Mouse (Mus musculus) large intestine, adult 2 months (tissue): Measurements from ENCODE around the gene Sgms1. TPM values are rescaled to one million over a fixed set of nuclear protein-coding genes. Genes with fewer than 3 reads are reported as not detected.
"Not testable (repeated sequence)": the region's sequence is repeated elsewhere in the genome, so short reads cannot be mapped to it uniquely, and the experiment has no call there.

ENCODE experiments used
- DNase-seq: peaks from one replicate; pipeline ENCODE4 v3.0.0-alpha.2; 2012; ENCODE audit warnings: low read depth, low spot score
- WGBS: fragments of 180-500 bp; shearing (Covaris S2); methylation state at CpG from one replicate; pipeline ENCODE4 v1.1.7; 2018; 5-methylcytosine and 5-hydroxymethylcytosine counted together
- polyA plus RNA-seq: library from polyadenylated mRNA; depleted of rRNA; stranded (reverse); fragments of >200 nt; gene quantifications from 2 replicates; pipeline ENCODE4 v1.2.3, GENCODE M21; 2012

The Sgms1 gene
- polyA plus RNA-seq, 1 experiment = 24.7 TPM

- no peak for DNase-seq
- WGBS = 36% methylated on average over 1 of the region's 1 CpGs
Observed at GRCm38 (mm10) chr19:32360989-32361698, 28.4 kb downstream of the Sgms1 start.

DNA sequence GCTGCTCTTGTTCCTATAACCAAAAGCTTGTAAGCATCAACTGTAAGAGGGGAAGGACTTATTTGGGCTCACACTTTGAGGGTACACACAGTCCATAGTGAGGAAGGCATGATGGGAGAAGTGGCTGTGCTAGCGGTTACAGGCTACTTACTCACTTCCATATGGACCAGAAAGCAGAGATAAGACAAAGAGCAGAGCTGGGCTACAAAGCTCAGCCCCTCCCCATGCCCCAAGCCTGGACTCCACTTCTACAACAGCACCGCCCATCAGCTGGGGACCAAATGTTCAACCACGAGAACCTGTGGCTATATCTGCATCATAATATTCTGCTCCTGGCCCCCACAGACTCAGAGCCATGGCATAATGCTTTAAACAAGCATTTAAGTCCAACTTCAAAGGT, 29.0 kb downstream of the Sgms1 start:
- DNase-seq = no peak
- WGBS = 62% methylated on average over 3 of the region's 3 CpGs

DNA sequence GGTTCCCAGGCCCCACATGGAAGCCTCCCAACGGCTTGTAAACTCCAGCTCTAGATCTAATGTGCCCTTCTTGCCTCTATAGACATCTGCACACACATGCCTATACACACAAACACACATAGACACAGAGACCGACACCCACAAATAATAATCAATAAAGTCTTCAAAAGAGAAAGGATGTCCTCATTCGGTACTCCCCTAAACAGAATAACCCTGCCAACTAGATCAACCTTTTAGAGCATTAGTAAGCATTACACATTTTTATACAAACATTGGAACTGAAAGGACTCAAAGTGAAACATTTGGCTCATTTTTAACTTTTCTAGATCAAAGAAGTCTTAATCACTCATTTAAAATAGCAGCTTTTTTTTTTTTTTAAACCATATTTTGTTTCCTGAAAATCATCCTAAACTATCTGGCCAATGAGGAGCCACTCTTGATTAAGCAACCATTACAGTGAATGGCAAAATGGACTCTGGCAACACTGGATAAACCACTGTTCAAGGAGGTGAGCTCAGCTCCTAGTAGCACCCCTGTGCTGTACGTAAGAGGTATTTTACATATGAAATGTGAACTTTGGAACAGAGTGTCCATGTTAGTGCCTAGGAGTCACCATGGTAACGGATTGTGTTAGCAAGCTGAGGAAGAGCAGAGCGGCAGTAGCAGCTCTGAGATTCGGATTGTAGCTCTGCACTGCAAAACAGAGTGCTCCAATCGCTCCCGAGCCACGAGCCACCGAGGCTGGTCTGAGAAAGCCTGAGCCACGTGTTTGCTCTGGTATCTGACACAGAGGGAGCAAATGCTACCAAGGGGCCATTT, 30.6 kb downstream of the Sgms1 start:
- 35% methylated on average over 12 of the region's 12 CpGs for WGBS
- DNase-seq = no peak

DNA sequence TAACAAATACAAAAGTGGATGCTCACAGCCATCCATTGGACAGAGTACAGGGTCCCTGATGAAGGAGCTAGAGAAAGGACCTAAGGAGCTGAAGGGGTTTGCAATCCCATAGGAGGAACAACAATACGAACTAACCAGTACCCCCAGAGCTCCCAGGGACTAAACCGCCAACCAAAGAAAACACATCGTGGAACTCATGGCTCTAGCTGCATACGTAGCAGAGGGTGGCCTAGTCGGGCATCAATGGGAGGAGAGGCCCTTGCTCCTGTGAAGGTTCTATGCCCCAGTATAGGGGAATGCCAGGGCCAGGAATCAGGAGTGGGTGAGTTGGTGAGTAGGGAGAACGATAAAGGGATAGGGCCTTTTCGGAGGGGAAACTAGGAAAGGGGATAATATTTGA, 31.5 kb downstream of the Sgms1 start:
- WGBS = 99% methylated on average over 7 of the region's 7 CpGs
- not testable (repeated sequence) for DNase-seq

DNA sequence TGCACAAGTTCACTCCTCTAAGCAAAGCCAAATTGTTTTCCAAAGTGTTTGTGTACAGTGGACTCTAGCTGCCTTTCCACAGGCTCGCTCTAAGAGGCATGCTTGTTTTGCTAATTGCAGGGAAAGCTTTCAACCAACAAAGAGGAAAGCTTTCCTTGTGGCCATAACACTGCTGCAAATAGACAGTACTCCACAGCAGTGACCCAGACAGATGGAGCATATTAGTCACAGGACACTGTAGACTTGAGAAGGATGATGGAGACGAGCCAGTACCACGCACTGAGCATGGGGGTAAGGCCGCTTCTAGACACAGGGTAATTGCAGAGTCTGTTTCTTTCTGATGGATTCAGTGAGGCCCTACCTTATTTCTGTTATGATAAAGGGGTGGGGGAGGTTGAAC, 33.3 kb downstream of the Sgms1 start:
- no peak for DNase-seq
- 68% methylated on average over 4 of the region's 4 CpGs for WGBS

GRCm38 (mm10) chr19:32353447-32353846, 36.1 kb downstream of the Sgms1 start:
- WGBS = 96% methylated on average over 9 of the region's 9 CpGs
- DNase-seq = no peak

- 49% methylated on average over 7 of the region's 7 CpGs for WGBS
- DNase-seq = no peak
Observed at GRCm38 (mm10) chr19:32348955-32349654, 40.4 kb downstream of the Sgms1 start.

GRCm38 (mm10) chr19:32347491-32347890, 42.0 kb downstream of the Sgms1 start:
- WGBS = 73% methylated on average over 5 of the region's 5 CpGs
- DNase-seq = no peak

- 30% methylated on average over 9 of the region's 9 CpGs for WGBS
- DNase-seq = no peak
Observed at GRCm38 (mm10) chr19:32346624-32347341, 42.7 kb downstream of the Sgms1 start.

GRCm38 (mm10) chr19:32346176-32346575, 43.3 kb downstream of the Sgms1 start:
- no peak for DNase-seq
- WGBS = 7% methylated on average over 3 of the region's 3 CpGs

- 69% methylated on average over 6 of the region's 6 CpGs for WGBS
- DNase-seq = no peak
Observed at GRCm38 (mm10) chr19:32345181-32345745, 44.3 kb downstream of the Sgms1 start.

DNA sequence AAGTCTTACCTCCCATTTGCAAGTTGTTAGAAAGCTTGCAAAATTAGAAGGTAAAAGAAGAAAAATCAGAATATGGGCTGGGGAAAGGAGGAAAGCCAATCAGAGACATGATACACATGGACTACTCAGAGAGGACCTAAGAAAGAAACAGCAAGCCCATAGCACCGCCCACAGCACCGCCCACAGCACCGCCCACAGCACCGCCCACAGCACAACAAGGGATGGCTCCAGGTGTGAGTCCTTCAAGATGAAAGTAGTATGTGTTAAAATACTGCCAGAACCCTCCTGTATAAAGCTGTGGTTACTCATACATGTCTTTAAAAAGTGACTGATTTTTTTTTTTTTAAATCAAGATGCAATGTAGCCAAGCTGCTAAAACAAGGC, 44.8 kb downstream of the Sgms1 start:
- DNase-seq = no peak
- WGBS = 27% methylated on average over 4 of the region's 4 CpGs

DNA sequence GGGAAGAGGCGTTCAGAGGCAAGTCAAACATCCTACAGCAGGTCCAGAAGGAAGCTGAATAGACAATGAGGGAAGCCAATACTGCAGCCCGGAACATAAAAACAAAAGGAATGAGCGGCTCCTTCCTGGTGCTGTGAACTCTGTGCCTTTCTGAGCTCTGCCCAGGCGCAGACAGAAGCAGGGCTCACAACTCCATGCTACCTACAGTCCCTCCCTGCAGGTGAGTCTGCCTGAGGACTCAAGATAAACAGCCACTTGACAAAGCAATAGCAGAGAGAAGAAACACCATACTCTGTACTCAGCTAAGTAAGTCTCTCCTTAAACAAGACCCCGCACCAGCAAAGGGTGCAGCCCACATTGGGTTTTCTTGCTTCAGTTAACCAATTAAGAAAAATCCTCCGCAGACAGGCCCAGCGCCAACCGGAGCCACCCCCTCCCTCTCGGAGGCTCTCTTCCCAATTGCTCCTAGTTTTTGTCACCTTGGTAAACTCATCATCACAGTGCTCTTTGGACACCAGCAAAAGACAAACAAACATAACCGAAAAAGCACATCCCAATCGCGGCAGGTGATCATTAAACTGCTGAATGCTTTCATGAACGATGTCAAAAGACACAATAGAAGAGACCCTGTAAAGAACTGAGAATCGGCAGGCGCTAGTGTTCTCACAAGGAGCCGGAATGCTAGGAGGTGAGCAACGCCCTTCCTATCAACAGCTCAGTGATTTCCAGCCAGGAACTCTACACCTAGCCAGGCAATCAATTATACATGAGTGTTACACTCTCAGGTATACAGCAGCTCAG, 45.4 kb downstream of the Sgms1 start:
- no peak for DNase-seq
- WGBS = 27% methylated on average over 17 of the region's 17 CpGs

GRCm38 (mm10) chr19:32342436-32342835, 47.1 kb downstream of the Sgms1 start:
- 91% methylated on average over 5 of the region's 5 CpGs for WGBS
- no peak for DNase-seq

- WGBS = 57% methylated on average over 2 of the region's 2 CpGs
- DNase-seq = no peak
Observed at GRCm38 (mm10) chr19:32341091-32341490, 48.4 kb downstream of the Sgms1 start.

DNA sequence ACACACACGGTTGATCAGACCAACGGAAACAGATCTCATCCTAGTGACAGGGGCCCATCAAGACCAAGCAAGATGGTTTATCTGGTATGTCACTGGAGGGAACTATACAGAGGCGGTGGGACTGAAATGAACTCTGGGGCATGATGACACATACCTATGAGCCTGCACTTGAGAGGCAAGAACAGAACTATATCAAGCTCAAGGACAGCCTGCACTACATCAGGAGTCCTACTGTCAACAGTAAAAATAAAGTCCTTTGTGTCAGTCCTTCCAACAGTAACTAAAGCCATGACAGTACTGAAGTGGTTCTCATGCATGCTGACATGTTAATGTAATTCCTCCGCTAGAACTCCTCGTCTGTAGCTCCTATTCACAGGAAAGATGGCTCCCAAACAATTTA, 49.3 kb downstream of the Sgms1 start:
- no peak for DNase-seq
- WGBS = 95% methylated on average over 5 of the region's 5 CpGs

DNA sequence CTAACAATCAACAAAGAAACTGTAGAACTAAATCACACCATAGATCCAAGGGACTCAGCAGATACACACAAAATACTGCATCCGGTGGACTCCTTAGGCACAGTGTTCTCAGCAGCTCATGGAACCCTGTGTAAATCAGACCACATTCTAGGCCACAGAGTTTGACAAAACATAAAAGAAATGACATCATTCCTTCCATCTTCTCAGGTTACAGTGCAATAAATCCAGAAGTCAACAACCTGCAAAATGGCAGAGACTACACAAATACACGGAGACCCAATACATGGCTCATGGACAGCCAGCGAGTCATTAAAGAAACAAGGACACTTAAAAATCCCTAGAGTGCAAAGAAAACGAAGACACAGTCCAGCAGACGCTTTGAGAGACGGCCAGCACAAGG, 51.8 kb downstream of the Sgms1 start:
- WGBS = 16% methylated on average over 6 of the region's 6 CpGs
- DNase-seq = no peak

DNA sequence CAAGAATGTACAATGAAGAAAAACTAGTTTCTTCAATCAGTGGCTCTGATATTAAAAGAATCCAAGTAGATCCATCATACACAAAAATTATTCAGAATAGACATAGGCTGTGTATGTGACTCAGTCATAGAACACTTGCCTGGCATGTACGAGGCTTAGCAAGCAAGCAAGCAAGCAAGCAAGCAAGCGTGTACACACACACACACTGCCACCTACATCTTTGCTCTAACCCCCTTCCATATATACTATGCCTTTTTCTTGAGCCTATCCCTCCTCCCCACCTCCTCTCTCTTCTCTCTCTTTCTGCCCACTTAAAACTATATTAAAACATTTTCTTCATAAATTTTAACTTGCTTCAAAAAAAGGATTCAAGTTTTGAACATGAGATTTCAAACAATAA, 54.8 kb downstream of the Sgms1 start:
- DNase-seq = no peak
- 93% methylated on average over 2 of the region's 2 CpGs for WGBS

GRCm38 (mm10) chr19:32333544-32333943, 56.0 kb downstream of the Sgms1 start:
- no peak for DNase-seq
- 82% methylated on average over 4 of the region's 4 CpGs for WGBS
